Mouse (Mus musculus) central nervous system, embryonic 11.5 days (tissue): ENCODE results near the gene Hrh3. TPM values are rescaled to one million over a fixed set of nuclear protein-coding genes. Genes with fewer than 3 reads are reported as not detected.

Experiments
- polyA plus RNA-seq: library from polyadenylated mRNA; depleted of rRNA; stranded (reverse); fragments of >200 nt; gene quantifications from 2 replicates; pipeline ENCODE4 v1.2.3, GENCODE M21; 2012; rRNA removed

Gene Hrh3
- polyA plus RNA-seq: 6.2 TPM in 2 replicates

GRCm38 (mm10) chr2:180103978-180104658 lies at the start of gene Hrh3:
TSS of gene Hrh3 (minus strand) at chr2:180104488.

GRCm38 (mm10) chr2:180118661-180119438 lies 14.6 kb upstream of the Hrh3 start, which contains the start of gene Osbpl2:
TSS of gene Osbpl2 (plus strand) at chr2:180119306.

DNA sequence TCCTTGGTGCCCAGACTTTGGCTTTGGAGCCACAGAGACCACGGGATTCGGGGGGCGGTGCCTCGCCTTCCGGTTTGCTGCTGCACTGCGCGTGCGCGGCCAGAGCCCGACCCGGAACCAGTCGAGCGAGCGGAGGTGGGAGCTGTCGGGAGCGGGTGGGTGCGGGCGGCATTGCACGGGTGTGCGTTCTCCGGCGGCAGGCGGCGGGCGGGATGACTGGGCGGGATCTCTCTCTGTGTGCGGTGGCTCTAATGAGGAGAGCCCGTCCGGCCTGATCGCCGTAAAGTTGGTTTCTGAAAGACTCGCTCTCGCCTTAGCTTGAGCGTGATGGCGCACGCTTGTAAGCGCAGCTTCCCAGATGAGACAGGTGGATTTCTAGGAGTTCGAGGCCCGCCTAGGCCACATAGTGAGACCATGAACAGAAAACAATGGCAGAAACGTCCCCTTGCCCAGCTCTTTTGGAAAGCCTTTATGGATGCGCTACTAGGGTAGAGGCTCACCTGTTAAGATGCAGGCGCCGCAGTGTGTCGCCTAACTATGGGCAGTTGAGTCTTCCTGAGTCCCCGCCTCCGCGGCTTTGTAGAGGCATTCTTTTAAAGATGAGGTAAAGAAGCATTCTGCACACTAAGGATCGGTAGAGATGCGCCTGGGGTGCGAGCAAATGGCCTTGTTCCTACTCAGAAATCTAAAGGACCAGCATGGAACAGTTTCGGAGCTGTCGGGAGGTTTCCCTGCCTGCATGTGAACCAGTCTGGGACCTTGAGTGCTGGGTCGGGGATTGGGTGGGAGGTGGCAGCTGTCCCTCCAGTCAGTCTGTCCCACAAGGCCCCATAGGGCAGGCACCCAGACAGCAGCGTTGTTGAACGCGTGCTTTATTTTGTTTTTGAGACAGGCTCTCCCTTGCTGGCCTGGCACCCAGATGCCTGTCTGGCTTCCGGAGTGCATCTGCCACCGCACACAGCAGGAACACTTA lies 33.5 kb downstream of the Hrh3 start, which contains the start of gene Mtg2:
Gene Mtg2, plus strand, starts transcription at position 108 of the 973 bp plus-strand sequence.

Other genes starting within 250 kb of the Hrh3 start
- gene Taf4, start 127.8 kb downstream of the Hrh3 start, polyA plus RNA-seq: 19.5 and 49.6 TPM in 2 replicates
- gene Lsm14b, start 79.5 kb downstream of the Hrh3 start, polyA plus RNA-seq: 139 and 142 TPM in 2 replicates
- gene Psma7, start 62.1 kb downstream of the Hrh3 start, polyA plus RNA-seq: 428 and 481 TPM in 2 replicates
- 11.0 and 19.2 TPM in 2 replicates for gene Ss18l1, start 62.0 kb downstream of the Hrh3 start, polyA plus RNA-seq
- 30.3 and 44.3 TPM in 2 replicates for gene Mtg2, start 33.9 kb downstream of the Hrh3 start, polyA plus RNA-seq
- 23.3 and 24.7 TPM in 2 replicates for gene Osbpl2, start 14.8 kb upstream of the Hrh3 start, polyA plus RNA-seq
- 91.3 and 116 TPM in 2 replicates for gene Adrm1, start 67.0 kb upstream of the Hrh3 start, polyA plus RNA-seq
- gene Lama5, start 121.4 kb upstream of the Hrh3 start, polyA plus RNA-seq: 5.6 and 16.0 TPM in 2 replicates
- gene Rps21, start 152.9 kb upstream of the Hrh3 start, polyA plus RNA-seq: 1,280 and 3,511 TPM in 2 replicates
- gene Cables2, start 169.0 kb upstream of the Hrh3 start, polyA plus RNA-seq: 19.3 and 32.7 TPM in 2 replicates
- 0.13 and 0.19 TPM in 2 replicates for gene Rbbp8nl, start 185.4 kb upstream of the Hrh3 start, polyA plus RNA-seq
- 0.47 and 1.9 TPM in 2 replicates for gene Gata5, start 230.2 kb upstream of the Hrh3 start, polyA plus RNA-seq